Mouse (Mus musculus) hindbrain, embryonic 10.5 days (tissue): ENCODE results near the gene Sash3. TPM values are rescaled to one million over a fixed set of nuclear protein-coding genes. Genes with fewer than 3 reads are reported as not detected.

Source experiments
- DNase-seq: peaks from one replicate; pipeline ENCODE4 v3.0.0-alpha.2; 2017; ENCODE audit warnings: low spot score
- H3K27ac ChIP-seq: fragments of 300-500 bp; sonication (generic); 2 replicates; pipeline ENCODE4 v1.5.1; 2016; ENCODE audit warnings: mild to moderate bottlenecking, moderate library complexity
- H3K27me3 ChIP-seq: fragments of 300-500 bp; sonication (generic); 2 replicates; pipeline ENCODE4 v1.6.1; 2016; ENCODE audit warnings: mild to moderate bottlenecking; ENCODE audit not compliant: poor library complexity, insufficient read depth, severe bottlenecking
- H3K36me3 ChIP-seq: fragments of 300-500 bp; sonication (generic); 2 replicates; pipeline ENCODE4 v1.6.1; 2016; ENCODE audit warnings: mild to moderate bottlenecking, moderate library complexity
- H3K4me1 ChIP-seq: fragments of 300-500 bp; sonication (generic); replicated peaks from 2 replicates; pipeline ENCODE4 v1.6.1; 2016; ENCODE audit warnings: mild to moderate bottlenecking
- H3K4me3 ChIP-seq: fragments of 300-500 bp; sonication (generic); 2 replicates; pipeline ENCODE4 v1.5.1; 2016; ENCODE audit warnings: mild to moderate bottlenecking, moderate library complexity
- H3K9me3 ChIP-seq: fragments of 300-500 bp; sonication (generic); 2 replicates; pipeline ENCODE4 v1.6.1; 2016; ENCODE audit warnings: mild to moderate bottlenecking, moderate library complexity
- WGBS: fragments of 180-500 bp; shearing (Covaris S2); methylation state at CpG from one replicate; pipeline ENCODE4 v1.1.7; 2016; 5-methylcytosine and 5-hydroxymethylcytosine counted together
- polyA plus RNA-seq: library from polyadenylated mRNA; unstranded; fragments of >200 nt; fragmentation: Nextera tagmentation; extraction: Ambion mirVana; gene quantifications from 2 replicates; pipeline ENCODE4 v1.2.1, GENCODE M21; 2016

The Sash3 gene
- polyA plus RNA-seq, 1 experiment from 2014 or later: 1.9 TPM

- no peak for DNase-seq
- Histone ChIP-seq H3K4me3 (no peak overlapping the region), H3K4me1 (peaks cover 4% of the 10 kb centered on the region; the same call in 1 of the 2 replicates), H3K27ac (no peak overlapping the region), H3K9me3 (no peaks in the 10 kb centered on the region), H3K27me3 (no peaks in the 10 kb centered on the region), H3K36me3 (no peaks in the 10 kb centered on the region)
- 85% methylated on average over 7 of the region's 7 CpGs for WGBS
Measured at GRCm38 (mm10) chrX:48147741-48148186, 1.5 kb downstream of the Sash3 start.

GRCm38 (mm10) chrX:48152106-48152505 is 5.9 kb downstream of the Sash3 start:
- H3K4me3 ChIP-seq: no peak overlapping the region
- 0 out of 2 replicates have a peak, but pooled peaks cover 2% of the 10 kb centered on the region for H3K27me3 ChIP-seq
- 78% methylated on average over 7 of the region's 7 CpGs for WGBS
- no peaks in the 10 kb centered on the region for H3K36me3 ChIP-seq
- H3K27ac ChIP-seq: no peak overlapping the region
- DNase-seq: no peak
- H3K4me1 ChIP-seq: no peaks in the 10 kb centered on the region
- no peaks in the 10 kb centered on the region for H3K9me3 ChIP-seq

- H3K36me3 ChIP-seq: no peaks in the 10 kb centered on the region
- H3K4me1 ChIP-seq: no peaks in the 10 kb centered on the region
- H3K9me3 ChIP-seq: no peaks in the 10 kb centered on the region
- no peak overlapping the region for H3K27ac ChIP-seq
- H3K27me3 ChIP-seq: 0 out of 2 replicates have a peak, but pooled peaks cover 2% of the 10 kb centered on the region
- WGBS: 80% methylated on average over 2 of the region's 2 CpGs
- no peak for DNase-seq
- no peak overlapping the region for H3K4me3 ChIP-seq
Measured at GRCm38 (mm10) chrX:48153414-48153813, 7.2 kb downstream of the Sash3 start.

GRCm38 (mm10) chrX:48153949-48154348 is 7.7 kb downstream of the Sash3 start:
- H3K9me3 ChIP-seq: no peaks in the 10 kb centered on the region
- H3K4me3 ChIP-seq: no peak overlapping the region

GRCm38 (mm10) chrX:48155489-48155888 is 9.3 kb downstream of the Sash3 start:
- H3K4me1 ChIP-seq: no peaks in the 10 kb centered on the region
- no peak for DNase-seq
- H3K9me3 ChIP-seq: no peaks in the 10 kb centered on the region
- no peaks in the 10 kb centered on the region for H3K36me3 ChIP-seq
- WGBS: 88% methylated on average over 6 of the region's 6 CpGs
- no peak overlapping the region for H3K27ac ChIP-seq
- H3K4me3 ChIP-seq: no peak overlapping the region
- 0 out of 2 replicates have a peak, but pooled peaks cover 2% of the 10 kb centered on the region for H3K27me3 ChIP-seq

More at GRCm38 (mm10) chrX:48153949-48154348, 7.7 kb downstream of the Sash3 start:
- H3K36me3 ChIP-seq: no peaks in the 10 kb centered on the region
- no peaks in the 10 kb centered on the region for H3K4me1 ChIP-seq
- WGBS: 76% methylated on average over 2 of the region's 2 CpGs
- no peak overlapping the region for H3K27ac ChIP-seq
- 0 out of 2 replicates have a peak, but pooled peaks cover 2% of the 10 kb centered on the region for H3K27me3 ChIP-seq
- no peak for DNase-seq

- no peaks in the 10 kb centered on the region for H3K4me1 ChIP-seq
- no peaks in the 10 kb centered on the region for H3K36me3 ChIP-seq
- no peaks in the 10 kb centered on the region for H3K9me3 ChIP-seq
- no peak overlapping the region for H3K4me3 ChIP-seq
- 0 out of 2 replicates have a peak, but pooled peaks cover 2% of the 10 kb centered on the region for H3K27me3 ChIP-seq
- H3K27ac ChIP-seq: no peak overlapping the region
- 92% methylated on average over 8 of the region's 8 CpGs for WGBS
- DNase-seq: no peak
Measured at GRCm38 (mm10) chrX:48157396-48157795, 11.2 kb downstream of the Sash3 start.

GRCm38 (mm10) chrX:48158229-48158919 is 12.1 kb downstream of the Sash3 start:
- no peak for DNase-seq
- no peaks in the 10 kb centered on the region for H3K27me3 ChIP-seq
- H3K36me3 ChIP-seq: no peaks in the 10 kb centered on the region
- no peaks in the 10 kb centered on the region for H3K9me3 ChIP-seq
- H3K27ac ChIP-seq: no peak overlapping the region
- H3K4me3 ChIP-seq: no peak overlapping the region
- 90% methylated on average over 11 of the region's 11 CpGs for WGBS
- no peaks in the 10 kb centered on the region for H3K4me1 ChIP-seq

- Histone ChIP-seq H3K4me1 (peaks cover 3% of the 10 kb centered on the region; the same call in 1 of the 2 replicates), H3K36me3 (peaks cover 15% of the 10 kb centered on the region; the same call in 1 of the 2 replicates), H3K27ac (no peak overlapping the region), H3K4me3 (no peak overlapping the region), H3K27me3 (no peaks in the 10 kb centered on the region), H3K9me3 (no peaks in the 10 kb centered on the region)
- DNase-seq: peak; percentile 6
- 43% methylated on average over 1 of the region's 1 CpGs for WGBS
Measured at GRCm38 (mm10) chrX:48169892-48170291, 23.7 kb downstream of the Sash3 start.

GRCm38 (mm10) chrX:48170368-48170767 is 24.1 kb downstream of the Sash3 start:
- 50% methylated on average over 1 of the region's 1 CpGs for WGBS
- no peak overlapping the region for H3K27ac ChIP-seq

GRCm38 (mm10) chrX:48181844-48182243 is 35.6 kb downstream of the Sash3 start:
- no peaks in the 10 kb centered on the region for H3K27me3 ChIP-seq
- H3K4me1 ChIP-seq: no peaks in the 10 kb centered on the region
- no peaks in the 10 kb centered on the region for H3K9me3 ChIP-seq
- peaks cover 15% of the 10 kb centered on the region for H3K36me3 ChIP-seq
- no peak overlapping the region for H3K4me3 ChIP-seq
- H3K27ac ChIP-seq: no peak overlapping the region
- WGBS: 88% methylated on average over 6 of the region's 6 CpGs
- DNase-seq: no peak

More at GRCm38 (mm10) chrX:48170368-48170767, 24.1 kb downstream of the Sash3 start:
- Histone ChIP-seq H3K4me1 (peaks cover 3% of the 10 kb centered on the region; the same call in 1 of the 2 replicates), H3K4me3 (no peak overlapping the region), H3K9me3 (no peaks in the 10 kb centered on the region), H3K27me3 (no peaks in the 10 kb centered on the region), H3K36me3 (peaks cover 19% of the 10 kb centered on the region)
- DNase-seq: no peak

GRCm38 (mm10) chrX:48184703-48185102 is 38.5 kb downstream of the Sash3 start:
- Histone ChIP-seq H3K9me3 (no peaks in the 10 kb centered on the region), H3K27ac (no peak overlapping the region), H3K36me3 (peaks cover 9% of the 10 kb centered on the region), H3K27me3 (no peaks in the 10 kb centered on the region), H3K4me1 (no peaks in the 10 kb centered on the region), H3K4me3 (no peak overlapping the region)
- 81% methylated on average over 3 of the region's 3 CpGs for WGBS
- DNase-seq: no peak

- peaks cover 13% of the 10 kb centered on the region for H3K36me3 ChIP-seq
- DNase-seq: no peak
- H3K27me3 ChIP-seq: no peaks in the 10 kb centered on the region
- H3K4me3 ChIP-seq: no peak overlapping the region
- 93% methylated on average over 6 of the region's 6 CpGs for WGBS
- no peak overlapping the region for H3K27ac ChIP-seq
- 0 out of 2 replicates have a peak, but pooled peaks cover 6% of the 10 kb centered on the region for H3K4me1 ChIP-seq
- H3K9me3 ChIP-seq: no peaks in the 10 kb centered on the region
Measured at GRCm38 (mm10) chrX:48191261-48191660, 45.0 kb downstream of the Sash3 start.
